Mouse (Mus musculus): ENCODE results near the gene Mex3a.
A peak's percentile ranks its signal among the peaks of the same experiment; 100 is the strongest.

Mex3a gene

DNA sequence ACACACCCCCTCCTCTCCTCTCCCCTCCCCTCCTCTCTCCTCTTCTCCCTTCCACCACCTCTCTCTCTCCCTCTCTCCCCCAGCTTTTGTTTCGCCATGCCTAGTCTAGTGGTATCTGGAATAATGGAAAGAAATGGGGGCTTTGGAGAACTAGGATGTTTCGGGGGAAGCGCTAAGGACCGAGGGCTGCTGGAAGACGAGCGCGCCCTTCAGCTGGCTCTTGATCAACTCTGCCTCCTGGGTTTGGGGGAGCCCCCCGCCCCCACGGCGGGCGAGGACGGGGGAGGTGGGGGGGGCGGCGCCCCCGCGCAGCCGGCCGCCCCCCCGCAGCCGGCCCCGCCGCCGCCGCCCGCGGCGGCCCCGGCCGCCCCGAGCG lies at the start of gene Mex3a:
TSS of gene Mex3a (plus strand) at position 97 of the 376 bp plus-strand sequence.
- no peak for DNase-seq (ENCODE audit: low spot score)

GRCm38 (mm10) chr3:88483141-88483540 lies 49.1 kb upstream of the Mex3a start:
- no peak for DNase-seq (ENCODE audit: low spot score)

DNA sequence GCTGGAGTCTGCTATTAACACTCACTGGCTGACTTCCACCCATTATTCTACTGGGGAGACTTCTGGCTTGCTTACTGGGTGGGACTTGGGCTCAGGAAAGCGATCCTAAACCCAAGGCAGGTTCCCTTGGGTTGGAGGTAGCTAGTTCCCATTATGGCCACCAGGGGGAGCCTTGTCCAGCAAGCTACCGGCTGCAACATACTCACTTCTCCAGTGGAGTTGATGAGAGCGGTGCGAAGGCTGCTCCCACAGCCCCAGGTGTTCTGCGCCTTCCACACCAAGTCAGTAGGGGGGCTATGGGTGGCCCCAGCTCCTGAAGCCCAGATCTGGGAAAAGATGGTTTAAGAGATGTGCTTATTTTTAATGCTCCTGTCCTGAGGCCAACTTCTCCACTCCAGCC lies 48.6 kb upstream of the Mex3a start:
- DNase-seq (ENCODE audit: low spot score), result no peak

- DNase-seq (ENCODE audit: low spot score), result no peak
Observed at GRCm38 (mm10) chr3:88484597-88485316, 47.4 kb upstream of the Mex3a start.

GRCm38 (mm10) chr3:88486043-88486442 lies 46.2 kb upstream of the Mex3a start:
- no peak for DNase-seq (ENCODE audit: low spot score)

DNA sequence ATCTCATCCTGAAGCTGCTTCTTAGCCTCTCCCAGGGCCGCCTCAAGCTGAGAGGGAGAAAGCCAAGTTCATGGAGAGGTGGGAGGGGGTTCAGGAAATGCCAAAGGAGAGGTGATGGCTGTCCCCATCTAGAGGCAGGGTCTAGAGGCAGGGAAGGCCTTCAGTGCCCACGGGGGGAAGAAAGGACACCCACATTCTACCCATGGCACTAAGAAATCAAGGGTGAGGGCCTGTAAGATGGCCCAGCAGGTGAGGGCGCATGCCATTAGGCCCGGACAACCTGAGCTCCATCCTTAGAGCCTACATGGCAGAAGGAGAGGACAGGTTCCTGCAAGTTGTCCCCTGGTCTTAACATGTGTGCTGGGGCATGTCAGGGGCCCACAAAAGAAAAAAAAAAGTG lies 45.3 kb upstream of the Mex3a start:
- no peak for DNase-seq (ENCODE audit: low spot score)

GRCm38 (mm10) chr3:88487396-88487795 lies 44.8 kb upstream of the Mex3a start:
- no peak for DNase-seq (ENCODE audit: low spot score)

DNA sequence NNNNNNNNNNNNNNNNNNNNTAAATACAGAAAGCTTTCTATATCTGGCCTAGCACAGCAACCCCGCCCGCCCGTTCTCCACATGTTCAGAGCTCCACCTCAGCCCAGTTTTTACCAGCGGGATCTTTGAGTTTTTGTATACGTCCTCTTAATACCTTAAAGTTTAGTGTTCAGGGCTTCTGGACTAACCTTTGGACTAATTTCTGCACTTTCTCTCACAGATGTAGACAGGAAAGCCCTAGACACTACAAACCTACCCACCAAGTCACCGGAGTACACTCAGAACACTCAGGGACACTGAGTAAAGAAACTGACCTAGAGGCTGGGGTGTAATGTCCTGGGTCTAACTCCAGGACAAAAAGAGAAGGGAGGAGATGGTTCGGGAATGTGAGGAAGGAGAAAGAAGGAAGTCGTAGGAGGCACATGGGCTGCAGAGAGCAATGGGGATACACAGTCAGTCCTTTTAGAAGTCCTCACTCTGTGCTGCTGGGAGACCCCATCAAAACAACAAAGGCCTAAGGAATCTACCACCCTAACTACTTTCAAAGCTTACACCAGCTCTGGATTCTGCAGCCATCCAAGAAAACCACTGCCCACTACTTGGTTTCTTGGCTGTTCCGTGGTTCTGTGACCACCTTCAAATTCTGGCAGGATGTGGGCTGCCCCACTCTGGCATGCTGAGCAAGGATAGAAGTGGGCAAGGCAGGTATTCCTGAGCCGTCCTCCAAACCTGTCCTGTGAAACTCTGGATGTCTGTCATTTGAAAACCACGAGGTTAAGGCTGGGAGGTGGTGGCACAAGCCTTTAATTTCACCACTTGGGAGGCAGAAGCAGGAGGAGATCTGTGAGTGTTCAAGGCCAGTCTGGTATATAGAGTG lies 38.3 kb upstream of the Mex3a start:
- DNase-seq (ENCODE audit: low spot score), result no peak

GRCm38 (mm10) chr3:88494836-88495628 lies 37.2 kb upstream of the Mex3a start:
- peak; percentile 58 for DNase-seq (ENCODE audit: low spot score)

- DNase-seq (ENCODE audit: low spot score), result no peak
Observed at GRCm38 (mm10) chr3:88495741-88496415, 36.3 kb upstream of the Mex3a start.

GRCm38 (mm10) chr3:88499580-88499979 lies 32.6 kb upstream of the Mex3a start:
- DNase-seq (ENCODE audit: low spot score), result no peak

GRCm38 (mm10) chr3:88500087-88500486 lies 32.1 kb upstream of the Mex3a start:
- no peak for DNase-seq (ENCODE audit: low spot score)

DNA sequence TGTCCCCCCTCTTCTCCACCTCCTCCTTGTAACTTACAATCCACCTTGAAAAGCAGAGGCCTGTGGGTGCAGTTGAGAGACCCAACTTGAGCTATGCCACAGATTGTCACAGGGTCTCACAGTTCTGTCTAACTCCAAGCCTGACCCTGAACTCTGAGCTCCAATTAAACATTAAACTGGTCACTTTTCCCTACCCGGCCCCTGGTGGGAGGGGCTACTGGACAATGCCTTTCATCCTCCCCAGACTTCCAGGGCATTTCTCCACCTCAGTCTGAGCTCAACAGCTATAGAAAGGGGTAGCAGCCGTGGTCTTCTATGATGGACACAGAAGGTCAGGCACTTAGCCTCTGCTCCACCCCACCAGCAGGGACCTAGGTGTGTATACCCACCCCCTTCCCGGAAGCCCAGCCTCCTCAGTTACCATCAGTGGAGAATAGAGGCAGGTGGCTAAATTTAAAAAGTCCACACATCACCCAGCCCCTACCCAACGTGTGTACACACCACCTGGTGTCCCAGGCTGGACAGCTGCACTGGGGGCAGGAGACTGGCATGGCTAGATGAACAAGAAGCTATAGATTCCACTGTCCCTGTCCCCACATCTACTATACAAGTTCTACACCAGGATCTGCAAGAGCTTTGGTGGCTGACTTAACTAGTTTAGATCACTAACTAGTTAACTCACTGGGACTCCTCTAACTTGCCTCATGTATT lies 31.4 kb upstream of the Mex3a start:
- no peak for DNase-seq (ENCODE audit: low spot score)

DNA sequence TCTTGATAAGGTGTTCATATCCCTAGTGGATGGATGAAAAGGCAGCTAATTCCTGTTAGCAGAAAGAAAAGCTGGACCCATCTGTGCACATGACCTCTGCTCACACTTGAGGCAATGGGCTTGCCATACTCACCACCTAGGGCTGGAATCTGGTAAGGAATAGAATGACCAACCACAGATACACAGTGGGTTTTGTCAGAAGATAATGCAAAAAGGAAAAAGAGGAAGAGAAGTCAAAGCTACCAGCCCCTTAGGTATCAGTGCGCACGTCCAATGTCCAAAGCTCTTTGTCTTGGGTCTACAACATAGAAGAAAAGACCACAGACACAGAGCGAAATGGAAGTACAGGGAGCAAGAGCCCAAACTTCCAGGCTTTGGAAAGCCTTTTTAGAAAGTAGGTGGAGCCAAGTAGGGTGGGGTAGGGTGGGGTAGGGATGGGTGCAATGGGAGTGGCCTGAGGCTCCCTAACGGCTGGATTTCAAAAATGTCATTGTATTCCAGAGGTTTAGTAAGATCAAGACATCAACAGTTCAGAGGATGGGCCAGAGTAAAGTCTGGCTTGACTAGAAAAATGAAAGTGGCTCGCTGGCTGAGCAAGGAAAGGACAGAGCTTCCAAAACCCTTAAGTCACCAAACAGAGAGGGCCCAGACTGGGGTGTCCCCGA lies 30.7 kb upstream of the Mex3a start:
- no peak for DNase-seq (ENCODE audit: low spot score)

DNA sequence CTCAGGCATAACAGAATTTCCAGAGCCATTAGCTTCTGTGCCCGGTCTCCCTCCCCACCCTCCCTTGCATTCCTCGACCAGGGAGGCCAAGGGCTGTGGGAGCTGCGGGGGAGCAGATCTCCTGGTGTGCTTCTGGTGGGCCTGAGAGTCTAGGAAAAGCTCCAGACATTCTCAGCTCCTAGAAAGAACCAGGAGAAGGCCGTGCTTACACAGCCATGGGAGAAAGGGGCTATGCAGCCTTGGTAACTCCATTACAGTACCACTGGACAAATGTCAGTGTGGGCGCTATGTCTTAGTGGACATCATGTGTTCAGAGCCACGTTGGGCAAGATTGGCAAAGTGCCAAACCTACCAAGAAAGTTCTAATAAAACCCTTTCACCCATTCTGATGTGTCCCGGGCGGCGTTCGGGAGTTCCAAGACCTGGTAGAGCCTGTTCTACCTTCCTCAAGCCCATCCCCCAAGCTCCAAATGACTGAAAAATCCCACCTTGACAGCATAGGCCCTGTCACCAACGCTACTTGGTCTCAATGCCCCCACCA lies 30.1 kb upstream of the Mex3a start:
- no peak for DNase-seq (ENCODE audit: low spot score)

GRCm38 (mm10) chr3:88502641-88503504 lies 29.3 kb upstream of the Mex3a start:
- DNase-seq (ENCODE audit: low spot score), result peak; percentile 86

- peak; percentile 59 for DNase-seq (ENCODE audit: low spot score)
Observed at GRCm38 (mm10) chr3:88503505-88503863, 28.7 kb upstream of the Mex3a start.

- DNase-seq (ENCODE audit: low spot score), result no peak
Observed at GRCm38 (mm10) chr3:88503881-88504746, 28.1 kb upstream of the Mex3a start.

DNA sequence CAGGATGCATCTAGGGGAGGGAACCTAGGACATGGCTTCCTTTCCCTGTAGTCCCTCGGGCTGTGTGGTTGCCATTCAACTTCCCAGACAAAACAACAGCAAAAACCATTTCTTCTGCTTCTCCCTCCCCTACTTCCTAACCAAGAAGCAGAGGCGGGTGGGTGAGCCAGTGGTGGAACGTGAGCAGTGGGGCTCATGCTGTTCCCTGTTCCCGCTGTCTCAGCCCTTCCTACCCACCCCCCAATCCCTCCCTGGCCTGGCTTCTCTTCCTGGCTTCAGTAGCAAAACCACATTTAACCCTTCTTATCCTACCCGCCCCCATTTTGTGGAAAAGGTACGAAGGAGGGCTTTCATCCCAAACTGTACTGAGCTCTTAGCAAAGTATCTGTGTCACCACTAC lies 27.1 kb upstream of the Mex3a start:
- no peak for DNase-seq (ENCODE audit: low spot score)

Measured in ovary, adult 18-20 months (tissue).